Mouse (Mus musculus): ENCODE measurements around the gene Lgi1. TPM values are rescaled to one million over a fixed set of nuclear protein-coding genes. Genes with fewer than 3 reads are reported as not detected.

Gene Lgi1
- polyA plus RNA-seq, 1 experiment from 2014 or later: 1.6 TPM

GRCm38 (mm10) chr19:38318308-38318707, 54.0 kb downstream of the Lgi1 start:
- no peak overlapping the region for H3K9ac ChIP-seq (ENCODE audit: low read depth, low read length)
- no peaks in the 10 kb centered on the region for H3K4me1 ChIP-seq (replicated peaks; ENCODE audit: insufficient read depth, low read length)
- no peak overlapping the region for H3K27ac ChIP-seq
- H3K27me3 ChIP-seq (ENCODE audit: insufficient read depth, low read length): no peaks in the 10 kb centered on the region
- no peaks in the 10 kb centered on the region for H3K9me3 ChIP-seq (replicated peaks; ENCODE audit: low read length)
- no peak overlapping the region for H3K4me3 ChIP-seq (replicated peaks; ENCODE audit: low read depth, low read length)
- WGBS: 94% methylated on average over 4 of the region's 4 CpGs
- no peak for TF ChIP-seq CTCF (IDR thresholded peaks at IDR 0.05; ENCODE audit: low read depth)
- no peak for ATAC-seq (replicated peaks; ENCODE audit: low FRiP score, low read depth)
- H3K36me3 ChIP-seq (ENCODE audit: insufficient read depth, low read length): no peaks in the 10 kb centered on the region
- no peak overlapping the region for H3K4me2 ChIP-seq (ENCODE audit: low read length)
- DNase-seq (ENCODE audit: low spot score): no peak

DNA sequence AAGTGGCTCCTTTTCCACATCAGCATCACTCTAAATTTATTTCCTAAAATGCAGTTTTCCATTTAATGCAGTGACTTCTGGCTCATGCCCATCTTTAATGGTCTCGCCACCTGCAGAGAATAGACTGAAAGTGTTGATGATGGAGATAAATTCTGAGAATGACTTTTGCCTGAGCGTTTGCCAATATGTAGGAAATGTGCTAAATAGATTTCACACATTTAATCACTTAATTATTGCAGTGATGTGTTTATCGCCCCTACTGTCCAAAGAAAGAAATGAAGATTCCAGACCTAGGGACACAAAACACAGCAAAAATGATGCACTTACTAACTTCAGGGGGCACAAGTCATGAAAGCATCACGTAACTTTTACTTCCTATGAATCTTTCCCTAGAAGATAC, 54.8 kb downstream of the Lgi1 start:
- H3K9ac ChIP-seq (ENCODE audit: low read depth, low read length): no peak overlapping the region
- ATAC-seq (replicated peaks; ENCODE audit: low FRiP score, low read depth) (no peak), DNase-seq (ENCODE audit: low spot score) (no peak)
- no peaks in the 10 kb centered on the region for H3K9me3 ChIP-seq (replicated peaks; ENCODE audit: low read length)
- no peak for TF ChIP-seq CTCF (IDR thresholded peaks at IDR 0.05; ENCODE audit: low read depth)
- no peaks in the 10 kb centered on the region for H3K36me3 ChIP-seq (ENCODE audit: insufficient read depth, low read length)
- H3K4me1 ChIP-seq (replicated peaks; ENCODE audit: insufficient read depth, low read length): no peaks in the 10 kb centered on the region
- H3K27ac ChIP-seq: no peak overlapping the region
- WGBS: 85% methylated on average over 4 of the region's 4 CpGs
- H3K4me3 ChIP-seq (replicated peaks; ENCODE audit: low read depth, low read length): no peak overlapping the region
- no peak overlapping the region for H3K4me2 ChIP-seq (ENCODE audit: low read length)
- no peaks in the 10 kb centered on the region for H3K27me3 ChIP-seq (ENCODE audit: insufficient read depth, low read length)

DNA sequence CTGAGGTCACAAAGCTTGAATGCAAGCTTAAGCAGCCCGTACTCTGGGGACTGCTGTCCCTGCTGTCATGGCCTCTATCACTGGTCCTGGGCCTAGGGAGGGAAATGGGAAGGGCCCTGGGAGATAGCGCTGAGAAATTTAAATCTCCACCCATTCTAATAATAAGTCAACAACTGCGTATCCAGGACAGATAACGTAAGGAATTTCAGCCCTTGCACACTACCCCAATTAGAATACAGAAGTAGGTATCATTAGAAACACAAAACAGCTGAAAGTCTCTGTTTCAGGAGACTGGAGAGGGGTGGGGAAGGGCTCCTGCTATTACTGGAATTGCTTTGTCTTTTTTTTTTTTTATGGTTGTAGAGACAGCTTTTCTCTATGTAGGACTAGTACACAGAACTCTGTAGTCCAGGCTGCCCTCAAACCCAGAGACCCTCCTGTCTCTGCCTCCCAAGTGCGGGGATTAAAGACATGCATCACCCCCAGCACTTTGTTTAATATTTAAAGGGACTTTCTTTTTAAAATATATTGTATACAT, 56.4 kb downstream of the Lgi1 start:
- Histone ChIP-seq H3K9me3 (replicated peaks; ENCODE audit: low read length) (no peaks in the 10 kb centered on the region), H3K27me3 (ENCODE audit: insufficient read depth, low read length) (no peaks in the 10 kb centered on the region), H3K27ac (no peak overlapping the region), H3K36me3 (ENCODE audit: insufficient read depth, low read length) (no peaks in the 10 kb centered on the region), H3K4me2 (ENCODE audit: low read length) (no peak overlapping the region), H3K4me1 (replicated peaks; ENCODE audit: insufficient read depth, low read length) (no peaks in the 10 kb centered on the region), H3K9ac (ENCODE audit: low read depth, low read length) (no peak overlapping the region), H3K4me3 (replicated peaks; ENCODE audit: low read depth, low read length) (no peak overlapping the region)
- no peak for TF ChIP-seq CTCF (IDR thresholded peaks at IDR 0.05; ENCODE audit: low read depth)
- 88% methylated on average over 5 of the region's 5 CpGs for WGBS
- DNase-seq (ENCODE audit: low spot score) (no peak), ATAC-seq (replicated peaks; ENCODE audit: low FRiP score, low read depth) (no peak)

DNA sequence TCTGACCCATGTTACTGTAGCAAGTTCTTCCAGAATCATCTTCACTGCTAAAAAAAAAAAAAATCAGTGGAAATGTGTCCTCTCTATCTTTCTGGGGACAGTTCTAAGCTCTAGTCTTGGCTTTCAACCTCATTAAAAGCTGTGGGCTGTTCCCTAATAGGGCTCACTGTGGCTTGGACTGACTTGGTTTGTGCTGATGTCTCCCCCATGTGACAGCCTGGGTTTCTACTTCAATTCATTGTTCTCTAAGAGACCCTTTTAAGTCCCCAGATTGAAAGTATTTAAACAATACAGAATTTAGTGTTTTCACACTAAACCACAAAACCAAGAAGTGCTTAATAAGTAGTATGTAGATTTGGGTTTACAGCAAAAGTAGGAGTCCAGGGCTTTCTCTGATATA, 59.4 kb downstream of the Lgi1 start:
- no peaks in the 10 kb centered on the region for H3K27me3 ChIP-seq (ENCODE audit: insufficient read depth, low read length)
- H3K4me3 ChIP-seq (replicated peaks; ENCODE audit: low read depth, low read length): no peak overlapping the region
- H3K4me1 ChIP-seq (replicated peaks; ENCODE audit: insufficient read depth, low read length): no peaks in the 10 kb centered on the region
- no peak; the same call in 1 of the 2 replicates for TF ChIP-seq CTCF (IDR thresholded peaks at IDR 0.05; ENCODE audit: low read depth)
- H3K9ac ChIP-seq (ENCODE audit: low read depth, low read length): no peak overlapping the region
- no peak for ATAC-seq (replicated peaks; ENCODE audit: low FRiP score, low read depth)
- DNase-seq (ENCODE audit: low spot score): no peak
- H3K36me3 ChIP-seq (ENCODE audit: insufficient read depth, low read length): no peaks in the 10 kb centered on the region
- no peaks in the 10 kb centered on the region for H3K9me3 ChIP-seq (replicated peaks; ENCODE audit: low read length)
- no peak overlapping the region for H3K4me2 ChIP-seq (ENCODE audit: low read length)
- H3K27ac ChIP-seq: no peak overlapping the region

DNA sequence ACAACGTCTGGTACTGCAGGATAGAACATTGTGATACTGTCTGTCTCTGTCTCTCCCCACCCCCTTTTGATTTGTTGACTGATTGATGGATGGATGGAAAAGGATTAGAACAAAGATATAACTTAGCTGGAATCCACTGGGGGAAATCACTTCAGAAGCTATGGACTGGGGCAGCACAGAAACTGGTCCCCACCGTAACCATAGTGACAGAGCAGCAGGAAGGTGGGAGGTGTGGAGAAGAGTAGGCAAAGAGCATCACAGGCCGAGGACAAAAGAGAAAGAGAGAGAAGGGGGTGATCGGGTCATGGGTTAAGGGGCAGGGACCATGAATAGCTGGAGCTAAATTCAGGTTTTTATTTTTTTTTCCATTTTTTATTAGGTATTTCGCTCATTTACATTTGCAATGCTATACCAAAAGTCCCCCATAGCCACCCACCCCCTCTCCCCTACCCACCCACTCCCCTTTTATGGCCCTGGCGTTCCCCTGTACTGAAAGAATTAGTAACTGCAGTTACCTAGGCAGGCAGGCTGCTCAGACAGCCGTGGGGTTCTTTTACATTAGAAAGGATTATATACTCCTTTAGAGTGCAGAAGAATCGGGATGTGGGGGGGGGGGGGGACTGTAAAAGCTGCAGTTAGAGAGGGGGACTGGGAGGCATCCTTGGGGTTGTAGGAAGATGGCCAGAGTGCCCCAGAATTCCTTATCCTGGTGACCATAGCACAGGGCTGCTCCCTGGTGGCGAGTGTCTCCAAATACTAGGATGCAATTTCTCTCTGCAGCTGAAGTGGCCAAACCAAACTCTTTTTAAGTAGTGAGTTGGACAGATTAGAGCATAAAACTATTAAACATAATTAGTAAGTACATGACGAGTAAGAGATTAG, 60.1 kb downstream of the Lgi1 start:
- H3K4me1 ChIP-seq (replicated peaks; ENCODE audit: insufficient read depth, low read length): no peaks in the 10 kb centered on the region
- H3K27ac ChIP-seq: no peak overlapping the region
- DNase-seq (ENCODE audit: low spot score): peak; percentile 46
- no peaks in the 10 kb centered on the region for H3K27me3 ChIP-seq (ENCODE audit: insufficient read depth, low read length)
- ATAC-seq (replicated peaks; ENCODE audit: low FRiP score, low read depth): no peak
- no peak overlapping the region for H3K4me2 ChIP-seq (ENCODE audit: low read length)
- 27% methylated on average over 10 of the region's 10 CpGs for WGBS
- no peak overlapping the region for H3K4me3 ChIP-seq (replicated peaks; ENCODE audit: low read depth, low read length)
- H3K36me3 ChIP-seq (ENCODE audit: insufficient read depth, low read length): no peaks in the 10 kb centered on the region
- TF ChIP-seq CTCF (IDR thresholded peaks at IDR 0.05; ENCODE audit: low read depth): peak; percentile 68
- no peaks in the 10 kb centered on the region for H3K9me3 ChIP-seq (replicated peaks; ENCODE audit: low read length)
- H3K9ac ChIP-seq (ENCODE audit: low read depth, low read length): no peak overlapping the region

- WGBS: 45% methylated on average over 4 of the region's 4 CpGs
Observed at GRCm38 (mm10) chr19:38325029-38325398, 60.7 kb downstream of the Lgi1 start.

More at GRCm38 (mm10) chr19:38325029-38325398, 60.7 kb downstream of the Lgi1 start:
- Histone ChIP-seq H3K4me3 (replicated peaks; ENCODE audit: low read depth, low read length) (no peak overlapping the region), H3K9me3 (replicated peaks; ENCODE audit: low read length) (no peaks in the 10 kb centered on the region), H3K9ac (ENCODE audit: low read depth, low read length) (no peak overlapping the region), H3K27me3 (ENCODE audit: insufficient read depth, low read length) (no peaks in the 10 kb centered on the region), H3K4me2 (ENCODE audit: low read length) (no peak overlapping the region), H3K27ac (no peak overlapping the region), H3K4me1 (replicated peaks; ENCODE audit: insufficient read depth, low read length) (no peaks in the 10 kb centered on the region), H3K36me3 (ENCODE audit: insufficient read depth, low read length) (no peaks in the 10 kb centered on the region)
- no peak for DNase-seq (ENCODE audit: low spot score)
- no peak for ATAC-seq (replicated peaks; ENCODE audit: low FRiP score, low read depth)
- TF ChIP-seq CTCF (IDR thresholded peaks at IDR 0.05; ENCODE audit: low read depth): no peak
